In the genomic region with DNA sequence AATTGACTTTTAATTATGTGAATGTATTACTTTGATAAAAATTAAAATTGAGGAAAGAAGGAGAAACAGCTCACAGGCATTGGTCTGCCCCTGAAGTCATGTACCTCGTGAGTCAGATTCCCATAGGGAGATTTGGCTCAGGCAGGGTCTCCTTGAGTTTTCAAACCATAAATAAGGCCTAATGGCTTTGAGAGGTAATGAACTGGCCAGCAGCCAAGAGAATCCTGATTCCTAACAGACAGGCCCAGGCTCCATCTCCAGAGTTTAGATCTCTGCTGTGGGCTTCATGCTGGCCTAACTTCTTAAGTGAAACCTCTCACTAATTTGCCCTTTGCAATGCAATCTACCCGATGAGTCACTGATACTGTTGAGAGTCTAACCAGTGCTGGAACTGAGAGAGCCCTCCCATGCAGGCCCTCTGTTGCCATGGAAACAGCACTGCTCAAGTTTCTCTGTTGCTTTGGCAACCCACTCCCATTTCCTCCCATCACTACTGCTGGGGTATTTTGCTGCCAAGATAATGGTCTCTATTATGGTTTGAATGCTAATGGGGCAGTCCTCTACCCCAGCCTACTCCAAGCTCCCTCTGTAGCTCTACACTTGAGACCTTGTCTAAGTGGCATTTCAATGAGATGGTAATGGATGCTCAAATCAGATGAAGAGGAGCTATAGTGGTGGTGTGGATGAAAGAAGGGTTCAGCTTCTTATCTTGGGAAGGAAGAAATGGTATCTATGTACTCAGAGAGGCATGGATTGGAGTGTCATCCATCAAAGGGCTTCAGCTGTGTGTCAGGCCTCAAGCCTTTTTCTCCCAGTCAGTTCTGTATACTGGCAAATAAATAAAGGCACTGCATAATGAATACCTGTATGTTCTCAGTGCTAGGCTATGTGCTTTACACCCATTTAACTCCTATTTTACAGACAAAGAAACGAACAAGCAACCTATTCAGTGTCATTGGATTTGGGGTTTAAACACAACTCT, we compare ENCODE assay signal across 8 mouse cellular contexts.
DNase-seq lines count a peak whose midpoint lies in the region; ATAC-seq and TF ChIP-seq lines count a peak whose summit lies in the region.

No protein-coding gene starts in this region.

- H3K27me3 ChIP-seq in forebrain, embryonic 12.5 days, result 0 out of 2 replicates have a peak, but pooled peaks cover 10% of the 10 kb centered on the region
- H3K27me3 ChIP-seq in midbrain, postnatal 0 days (ENCODE audit: insufficient read depth, low read length), result no peaks in the 10 kb centered on the region

- H3K4me2 ChIP-seq in forebrain, embryonic 12.5 days, result no peak overlapping the region
- H3K4me2 ChIP-seq in midbrain, postnatal 0 days (ENCODE audit: low read depth, low read length, poor library complexity, severe bottlenecking), result no peak overlapping the region

- H3K27ac ChIP-seq in forebrain, embryonic 12.5 days, result peak overlapping the region; percentile 88
- H3K27ac ChIP-seq in midbrain, postnatal 0 days (ENCODE audit: low read depth, low read length), result peak overlapping the region; percentile 83

- peak; percentile 15 for DNase-seq in 416B (ENCODE audit: low read depth)
- DNase-seq in R1 (ENCODE audit: low read depth, low spot score), result peak; percentile 88
- peak; percentile 94 for DNase-seq in layer of hippocampus, adult 9-11 months
- DNase-seq in midbrain, postnatal 0 days (ENCODE audit: low spot score), result peak; percentile 98
- DNase-seq in gastrocnemius, postnatal 25 days, result no peak
- DNase-seq in natural killer cell, adult 2 months (ENCODE audit: low spot score in 2 of 2), result no peak

- H3K4me3 ChIP-seq in forebrain, embryonic 12.5 days (replicated peaks), result no peak overlapping the region
- no peak overlapping the region for H3K4me3 ChIP-seq in midbrain, postnatal 0 days (ENCODE audit: low read depth, low read length)

- no peak overlapping the region for H3K9ac ChIP-seq in forebrain, embryonic 12.5 days
- no peak overlapping the region for H3K9ac ChIP-seq in midbrain, postnatal 0 days (replicated peaks; ENCODE audit: low read length, poor library complexity, severe bottlenecking)

- no peak for TF ChIP-seq CTCF in midbrain, postnatal 0 days (IDR thresholded peaks at IDR 0.05)

- 14% methylated on average over 3 of the region's 3 CpGs for WGBS in forebrain, embryonic 12.5 days
- 23% methylated on average over 3 of the region's 3 CpGs for WGBS in midbrain, postnatal 0 days

- H3K4me1 ChIP-seq in forebrain, embryonic 12.5 days, result peaks cover 35% of the 10 kb centered on the region
- peaks cover 22% of the 10 kb centered on the region for H3K4me1 ChIP-seq in midbrain, postnatal 0 days (ENCODE audit: insufficient read depth, low read length)

- ATAC-seq in forebrain, embryonic 12.5 days (ENCODE audit: low FRiP score), result peak; percentile 95
- ATAC-seq in midbrain, postnatal 0 days (ENCODE audit: low FRiP score), result peak; percentile 94
- no peak for ATAC-seq in inflammation-experienced regulatory T-cells, adult 6 months

- no peaks in the 10 kb centered on the region for H3K9me3 ChIP-seq in forebrain, embryonic 12.5 days
- no peaks in the 10 kb centered on the region for H3K9me3 ChIP-seq in midbrain, postnatal 0 days (ENCODE audit: low read length)

- H3K36me3 ChIP-seq in forebrain, embryonic 12.5 days (replicated peaks), result no peaks in the 10 kb centered on the region
- H3K36me3 ChIP-seq in midbrain, postnatal 0 days (ENCODE audit: insufficient read depth, low read length), result no peaks in the 10 kb centered on the region

Comparison
In these comparisons a context has a peak if more than half of its experiments do, and no peak if none do; other contexts are left out.
1. DNase-seq: peak in 416B (single experiment), R1 (single experiment), layer of hippocampus, adult 9-11 months (single experiment) and midbrain, postnatal 0 days (single experiment); none in gastrocnemius, postnatal 25 days (single experiment) and natural killer cell, adult 2 months (0 of 2).